Mouse (Mus musculus): ENCODE measurements around the gene Ccdc155.

GRCm38 (mm10) chr7:45228548-45228947 is 23.9 kb upstream of the Ccdc155 start:
- TF ChIP-seq CTCF (IDR thresholded peaks at IDR 0.05; ENCODE audit: borderline replicate concordance, extremely low read depth, insufficient read depth, insufficient read length) (no peak), POLR2A (IDR thresholded peaks at IDR 0.05; ENCODE audit: borderline replicate concordance, extremely low read depth, insufficient read depth, insufficient read length, poor library complexity, severe bottlenecking) (no peak)

All from brain, embryonic 14.5 days (tissue).